Mouse (Mus musculus) G1E-ER4 (cell line): Measurements from ENCODE around the gene Mthfd1l. TPM values are rescaled to one million over a fixed set of nuclear protein-coding genes. Genes with fewer than 3 reads are reported as not detected.

ENCODE experiments used
- GATA1 ChIP-seq: IDR thresholded peaks from one replicate; pipeline ENCODE4 v1.8.0; 2012; ENCODE audit warnings: low read length, inconsistent platforms
- polyA plus RNA-seq: library from polyadenylated mRNA; stranded (reverse); fragments of >175 nt; gene quantifications from 2 replicates; pipeline ENCODE4 v1.2.3, GENCODE M21; 2012

The Mthfd1l gene
- polyA plus RNA-seq, 1 experiment, result 74.5 TPM

GRCm38 (mm10) chr10:4174717-4175116 lies 201.8 kb downstream of the Mthfd1l start:
- no peak for TF ChIP-seq GATA1

DNA sequence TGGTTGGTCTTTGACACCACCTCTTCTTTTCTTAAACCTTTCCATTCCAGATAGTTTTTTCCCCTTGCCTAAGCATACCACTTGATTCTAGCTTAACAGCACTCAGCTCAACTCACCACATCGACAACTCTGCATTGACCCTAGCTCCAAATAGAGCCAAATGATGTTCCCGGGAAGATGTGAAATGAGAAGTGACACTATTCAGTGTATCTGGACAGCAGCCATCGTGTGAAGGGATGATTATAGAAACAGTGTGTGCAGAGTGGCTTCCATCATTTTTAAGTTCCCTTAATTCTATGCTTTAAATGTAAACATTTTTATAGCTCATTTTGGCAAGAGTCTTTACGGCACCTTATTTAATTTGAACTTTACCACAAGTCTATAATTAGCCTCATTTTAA lies 204.4 kb downstream of the Mthfd1l start:
- TF ChIP-seq GATA1, result no peak

GRCm38 (mm10) chr10:4179049-4179790 lies 206.3 kb downstream of the Mthfd1l start:
- TF ChIP-seq GATA1, result no peak

DNA sequence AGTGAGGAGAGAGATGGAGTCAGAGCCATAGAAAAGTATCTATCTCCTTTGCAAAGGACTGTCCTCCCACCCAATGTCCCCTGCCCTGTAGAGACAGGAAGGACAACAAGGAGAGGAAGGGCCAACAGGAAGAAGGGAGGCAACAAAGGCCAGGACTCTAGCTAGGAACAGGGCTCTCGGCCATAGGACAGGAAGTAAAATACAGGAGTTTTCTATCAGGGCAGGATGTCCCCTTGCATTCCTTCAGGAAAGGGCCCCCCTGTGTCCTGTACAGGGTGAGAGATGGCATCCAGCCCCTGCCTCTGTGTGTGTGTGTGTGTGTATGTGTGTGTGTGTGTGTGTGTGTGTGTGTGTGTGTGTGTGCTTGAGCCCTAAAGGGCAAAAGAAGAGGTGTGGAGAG lies 209.0 kb downstream of the Mthfd1l start:
- no peak for TF ChIP-seq GATA1

- TF ChIP-seq GATA1, result no peak
Observed at GRCm38 (mm10) chr10:4182406-4182805, 209.5 kb downstream of the Mthfd1l start.

DNA sequence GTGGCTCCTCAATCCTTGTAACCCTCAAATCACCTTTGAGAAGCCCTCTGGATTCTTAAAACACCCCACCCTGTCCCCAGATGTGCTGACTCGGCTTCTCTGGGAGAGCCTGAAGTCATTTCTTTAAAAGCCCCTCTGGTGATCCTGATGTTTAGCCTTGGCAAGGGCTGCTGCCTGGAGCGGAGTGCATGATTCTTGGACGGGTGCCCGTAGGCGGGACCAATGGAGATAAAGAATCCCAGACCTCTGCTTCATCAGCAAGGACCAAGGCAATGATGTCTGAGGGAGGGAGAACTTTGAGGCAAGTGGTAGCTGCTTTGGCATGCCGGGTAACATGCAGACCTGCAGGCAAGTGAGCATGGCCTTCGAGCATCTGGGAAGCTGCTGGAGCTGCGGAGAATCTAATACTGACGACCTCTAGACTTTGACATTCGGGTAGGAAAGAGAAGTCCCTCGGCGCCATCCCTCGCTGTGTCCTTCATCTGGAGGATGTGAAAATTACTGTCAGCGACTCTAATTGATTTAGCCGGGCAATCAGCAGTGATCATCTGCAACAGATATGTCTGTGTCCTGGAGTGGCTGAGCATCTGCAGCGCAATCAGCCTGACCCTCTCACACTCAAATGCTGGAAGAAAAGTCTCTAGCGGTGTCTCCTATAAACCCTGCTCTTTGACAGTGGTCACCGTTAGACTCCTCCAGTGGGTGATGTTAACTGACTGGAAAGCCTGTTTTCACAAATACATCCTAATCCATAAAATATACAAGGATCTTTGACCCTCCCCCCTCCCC lies 215.9 kb downstream of the Mthfd1l start:
- TF ChIP-seq GATA1, result no peak

DNA sequence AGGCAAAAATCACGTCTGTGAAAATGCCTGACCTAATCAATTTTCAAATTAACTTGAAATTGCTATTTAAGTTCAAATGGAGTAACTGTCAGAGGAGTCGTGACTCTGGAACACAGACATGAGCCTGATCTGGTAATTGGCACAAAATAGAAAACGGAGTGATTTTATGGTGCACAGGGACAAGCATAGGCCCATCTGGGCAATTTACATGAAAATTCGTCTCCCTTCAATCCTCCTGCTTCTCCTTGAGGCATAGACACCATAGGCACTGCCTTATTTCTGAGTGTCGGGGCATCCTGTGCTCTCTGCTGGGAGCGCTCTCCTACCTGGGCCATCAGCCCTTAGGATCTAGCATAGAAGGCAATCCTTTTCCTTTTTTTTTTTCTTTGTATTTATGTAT lies 216.5 kb downstream of the Mthfd1l start:
- no peak for TF ChIP-seq GATA1

GRCm38 (mm10) chr10:4198978-4199377 lies 226.1 kb downstream of the Mthfd1l start:
- no peak for TF ChIP-seq GATA1

GRCm38 (mm10) chr10:4199926-4200325 lies 227.0 kb downstream of the Mthfd1l start:
- no peak for TF ChIP-seq GATA1

DNA sequence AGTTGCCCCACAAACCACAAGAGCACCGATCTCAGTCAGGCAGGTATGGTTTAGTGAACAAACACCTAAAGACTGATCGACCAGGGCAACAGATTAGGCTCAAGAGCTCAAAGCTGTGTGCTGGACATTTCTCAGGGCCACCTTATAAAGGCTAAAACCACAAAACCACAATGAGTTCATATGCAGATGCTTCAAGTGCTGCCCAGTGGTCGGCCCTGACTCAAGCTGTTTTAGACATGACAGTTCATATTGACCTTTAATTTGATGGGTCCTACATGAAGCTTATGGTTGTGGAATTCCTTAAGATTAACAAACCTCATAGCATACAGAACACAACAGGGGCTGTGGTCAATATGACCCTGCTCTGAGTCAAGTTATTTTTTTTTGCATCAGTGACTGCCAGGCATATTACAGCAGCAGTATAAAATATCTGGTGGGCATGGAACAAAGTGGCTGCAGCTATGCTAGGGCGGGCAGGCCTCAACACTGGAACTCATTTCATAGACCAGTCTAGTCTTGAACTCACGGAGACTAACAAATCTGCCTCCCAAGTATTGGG lies 227.7 kb downstream of the Mthfd1l start:
- no peak for TF ChIP-seq GATA1

- TF ChIP-seq GATA1, result no peak
Observed at GRCm38 (mm10) chr10:4201141-4201540, 228.2 kb downstream of the Mthfd1l start.

DNA sequence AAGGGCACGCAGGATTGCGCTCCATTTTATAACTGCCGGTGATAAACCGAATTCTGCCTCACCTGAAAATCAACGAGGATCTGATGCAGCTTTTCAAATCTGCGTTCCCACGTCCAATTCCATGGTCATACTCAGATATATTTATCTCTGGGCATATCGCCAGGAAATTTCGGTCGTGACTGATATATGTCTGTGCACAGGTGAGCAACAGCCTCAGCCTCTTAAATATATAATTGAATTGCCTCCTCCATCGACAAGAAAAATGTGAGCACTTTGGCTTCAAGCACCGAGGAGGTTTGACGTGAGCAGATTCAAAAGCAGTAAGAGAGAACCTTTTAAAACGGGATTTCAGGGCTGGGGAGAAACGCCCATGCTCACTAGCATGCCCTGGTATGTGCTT lies 236.1 kb downstream of the Mthfd1l start:
- no peak for TF ChIP-seq GATA1

GRCm38 (mm10) chr10:4210313-4211066 lies 237.6 kb downstream of the Mthfd1l start:
- no peak for TF ChIP-seq GATA1

GRCm38 (mm10) chr10:4211067-4211447 lies 238.1 kb downstream of the Mthfd1l start:
- no peak for TF ChIP-seq GATA1

Other genes with a start within 250 kb of the Mthfd1l start
- not detected in 2 replicates for gene Plekhg1, start 232.8 kb upstream of the Mthfd1l start, polyA plus RNA-seq